Mouse (Mus musculus) right cerebral cortex, postnatal 36 days (tissue): ENCODE data around the gene Gm26657.

Experiments used
- DNase-seq, 2 experiments: peaks; one replicate each; pipeline ENCODE4 v3.0.0; 2022; ENCODE audit warnings: low spot score in 2 of 2, mixed read lengths in 1 of 2

Gene Gm26657

DNA sequence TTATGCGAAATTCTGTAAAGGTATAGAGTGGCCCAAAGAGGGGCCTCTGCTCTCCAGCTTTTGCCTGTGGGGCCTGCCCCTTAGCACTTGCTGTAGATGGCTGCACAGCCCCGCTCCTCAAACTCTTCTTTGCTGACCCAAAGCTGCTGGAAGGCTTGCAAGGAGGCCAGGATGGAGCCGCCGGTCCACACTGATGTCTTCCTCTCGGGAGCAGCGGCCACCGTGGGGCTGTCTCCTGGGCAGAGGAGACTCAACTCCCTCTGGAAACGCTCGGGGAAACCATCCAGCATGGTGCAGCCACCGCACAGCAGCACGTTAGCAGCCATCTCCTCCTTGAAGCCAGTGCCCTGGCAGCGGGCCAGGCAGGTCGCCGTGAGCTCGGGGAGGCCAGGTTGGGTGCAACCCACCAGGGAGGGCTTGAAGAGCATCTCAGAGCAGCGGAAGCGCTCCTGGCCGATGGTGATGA lies at the start of gene Gm26657:
Gm26657 (plus strand) TSS at position 51 of the 466 bp plus-strand sequence.
- DNase-seq = no peak

GRCm38 (mm10) chr4:56696401-56696800 lies 43.5 kb upstream of the Gm26657 start:
- DNase-seq = no peak

GRCm38 (mm10) chr4:56698671-56699070 lies 41.2 kb upstream of the Gm26657 start:
- DNase-seq = no peak

DNA sequence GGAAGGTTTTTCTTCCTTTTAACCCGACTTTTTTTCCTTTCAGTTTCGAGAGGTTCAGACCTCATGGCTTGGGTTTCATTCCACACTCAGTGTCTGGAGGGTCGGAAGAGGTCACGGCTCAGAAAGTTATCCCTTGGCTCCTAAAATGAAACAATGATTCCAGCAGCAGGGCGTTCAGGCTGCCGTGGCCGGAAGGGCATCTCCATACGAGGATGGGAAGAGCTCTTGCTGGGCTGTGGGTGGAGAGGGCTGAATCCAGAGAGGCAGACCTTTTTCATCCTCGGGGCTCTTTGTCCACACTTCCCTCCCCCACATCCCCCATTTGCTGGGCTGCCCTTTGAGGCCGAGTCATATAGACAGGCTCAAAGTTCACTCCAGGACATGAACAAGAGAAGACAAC lies 37.6 kb upstream of the Gm26657 start:
- no peak for DNase-seq

DNA sequence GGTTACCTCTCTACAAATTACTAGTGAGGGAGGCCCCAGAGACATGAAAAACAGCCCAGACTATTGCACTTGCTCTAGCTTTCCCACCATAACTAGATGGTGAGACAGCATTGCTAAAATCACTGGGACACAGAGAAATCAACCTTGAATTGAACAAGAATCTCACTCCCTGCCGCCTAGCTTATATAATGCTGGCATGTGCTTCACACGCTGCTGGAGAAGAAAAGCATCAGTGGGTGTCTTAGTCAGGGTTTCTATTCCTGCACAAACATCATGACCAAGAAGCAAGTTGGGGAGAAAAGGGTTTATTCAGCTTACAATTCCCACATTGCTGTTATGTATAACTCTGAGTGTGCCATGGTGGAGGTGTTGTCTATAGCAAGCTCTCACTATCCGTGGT lies 26.7 kb upstream of the Gm26657 start:
- peak; percentile 57 to 69 for DNase-seq

DNA sequence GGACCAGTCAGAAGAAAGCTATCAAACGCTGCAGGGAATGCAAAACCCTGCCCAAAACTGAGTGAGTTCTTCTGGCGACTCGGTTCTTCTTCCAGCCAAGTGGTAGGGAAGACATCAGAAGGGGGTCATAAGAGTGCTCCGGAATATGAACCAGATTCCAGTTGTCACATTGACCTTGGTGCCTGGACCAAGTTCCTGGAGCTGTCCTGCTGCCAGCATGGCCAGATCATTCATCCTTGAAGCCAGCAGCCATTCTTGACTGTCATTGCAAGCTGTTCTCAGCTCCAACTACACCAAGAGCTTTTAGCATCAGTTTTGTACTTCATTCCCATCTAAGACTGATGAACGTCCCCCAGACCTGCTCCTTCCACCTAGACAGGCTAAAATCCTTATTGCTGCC lies 23.1 kb upstream of the Gm26657 start:
- DNase-seq = no peak

DNA sequence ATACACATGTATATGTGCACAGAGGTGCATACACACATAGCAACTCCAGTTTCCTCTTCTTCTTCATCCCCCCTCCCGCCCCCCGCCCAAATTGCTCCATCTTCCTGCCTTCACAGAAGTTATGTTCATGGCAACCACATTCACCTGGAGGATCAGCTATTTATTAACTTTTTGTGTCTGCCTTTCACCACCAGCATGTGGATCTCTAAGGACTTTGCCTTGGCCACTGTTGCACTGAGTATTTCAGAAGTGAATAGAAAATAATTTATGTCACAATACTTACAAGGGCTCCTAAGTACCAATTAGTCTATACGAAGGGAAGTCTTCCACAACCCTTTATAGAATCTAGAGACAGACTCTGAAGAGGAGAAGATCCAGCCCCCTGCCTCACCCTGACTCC lies 21.9 kb upstream of the Gm26657 start:
- no peak for DNase-seq

- DNase-seq = no peak
Measured at GRCm38 (mm10) chr4:56718573-56719442, 21.1 kb upstream of the Gm26657 start.

DNA sequence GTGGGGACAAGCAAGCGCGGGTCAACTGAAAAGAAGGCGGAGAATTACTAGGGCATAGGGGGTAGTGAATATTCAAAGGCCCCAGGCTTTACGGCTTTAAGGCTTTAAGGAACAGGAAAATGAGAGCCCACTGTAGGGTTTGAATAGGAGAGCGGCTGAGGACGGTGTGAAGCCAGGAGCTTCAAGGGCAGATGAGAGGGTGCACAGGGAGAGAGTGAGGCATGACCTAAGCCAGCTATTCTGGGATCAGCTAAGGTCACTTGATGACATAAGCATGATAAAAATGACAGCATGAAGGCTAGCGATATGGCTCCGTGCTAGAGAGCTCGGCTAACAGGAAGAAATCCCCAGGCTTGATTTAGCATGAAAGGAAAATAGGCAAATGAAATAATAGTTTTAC lies 20.4 kb upstream of the Gm26657 start:
- DNase-seq = no peak

- no peak for DNase-seq
Measured at GRCm38 (mm10) chr4:56720403-56720802, 19.5 kb upstream of the Gm26657 start.

DNA sequence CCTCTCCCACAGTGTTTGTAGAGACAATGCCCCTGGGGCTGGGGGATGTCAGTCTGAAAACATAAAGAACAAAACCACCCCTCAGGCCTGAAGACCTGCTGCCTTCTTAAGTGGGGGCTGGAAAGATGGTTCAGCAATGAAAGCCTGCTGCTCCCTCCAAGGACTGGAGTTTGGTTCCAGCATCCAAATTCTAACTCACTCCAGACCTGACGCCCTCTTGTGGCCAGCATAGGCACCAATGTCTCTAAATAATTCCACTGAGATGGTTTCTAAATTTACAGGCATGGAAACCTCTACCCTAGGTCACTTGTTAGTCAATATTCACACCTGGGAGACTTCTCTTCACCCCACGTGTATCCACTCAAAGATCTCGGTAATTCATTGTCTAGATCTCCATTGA lies 18.4 kb upstream of the Gm26657 start:
- no peak for DNase-seq

GRCm38 (mm10) chr4:56722346-56722745 lies 17.5 kb upstream of the Gm26657 start:
- DNase-seq = no peak

DNA sequence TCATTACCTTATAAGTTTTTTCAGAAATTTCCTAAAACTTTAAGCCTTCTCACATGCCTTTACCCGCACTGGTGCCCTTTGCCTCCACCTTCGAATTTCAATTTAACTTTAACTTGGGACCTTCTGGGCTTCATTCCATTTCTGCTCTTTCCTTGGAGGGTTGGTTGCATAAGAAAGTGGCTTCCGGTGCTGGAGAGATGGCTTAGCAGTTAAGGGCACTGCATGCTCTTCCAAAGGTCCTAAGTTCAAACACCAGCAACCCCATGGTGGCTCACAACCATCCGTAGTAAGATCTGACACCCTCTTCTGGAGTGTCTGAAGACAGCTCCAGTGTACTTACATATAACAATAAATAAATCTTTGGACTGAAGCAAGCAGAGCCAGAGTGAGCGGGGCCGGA lies 16.6 kb upstream of the Gm26657 start:
- DNase-seq = no peak

DNA sequence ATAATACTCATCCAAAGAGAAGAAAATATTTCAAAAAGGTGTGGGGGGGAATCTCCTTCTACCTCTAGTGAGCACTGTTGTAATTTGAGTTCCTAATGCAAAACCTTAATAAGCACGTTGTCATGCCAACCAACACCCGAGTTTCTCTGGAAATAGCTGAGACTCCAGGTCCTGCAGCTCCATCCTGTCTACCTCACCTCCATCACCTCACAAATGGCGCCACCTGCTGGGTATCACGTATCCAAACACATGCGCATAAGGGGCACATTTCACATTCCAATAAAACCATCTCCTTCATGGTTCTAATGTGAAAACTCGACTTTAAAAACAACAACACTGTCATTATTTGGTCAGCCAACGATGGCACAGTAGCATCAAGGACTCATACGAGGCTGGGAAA lies 14.0 kb upstream of the Gm26657 start:
- DNase-seq = no peak

DNA sequence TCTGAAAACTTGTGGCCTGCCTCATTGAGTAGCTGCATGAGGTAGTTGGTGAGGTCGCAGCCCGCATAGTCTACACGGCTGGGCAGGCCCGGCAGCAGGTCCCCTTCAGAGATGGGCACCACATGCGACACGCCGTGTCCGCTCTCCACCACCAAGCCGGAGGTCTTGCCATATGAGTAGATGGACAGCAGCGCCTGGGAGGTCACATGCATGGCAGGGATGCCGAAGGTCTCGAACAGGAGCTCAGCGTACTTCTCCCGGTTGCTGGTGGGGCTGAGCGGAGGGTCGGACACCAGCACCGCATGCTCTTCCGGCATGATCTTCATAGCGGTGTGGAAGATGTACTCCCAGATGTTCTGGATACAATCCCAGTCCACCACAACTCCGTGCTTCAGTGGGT lies 741 bp downstream of the Gm26657 start:
- no peak for DNase-seq

GRCm38 (mm10) chr4:56741041-56741493 lies 1.2 kb downstream of the Gm26657 start, which contains the start of gene Actl7b:
Gene Actl7b, minus strand, starts transcription at chr4:56741443.
- DNase-seq = no peak

GRCm38 (mm10) chr4:56742698-56743097 lies 2.8 kb downstream of the Gm26657 start:
- DNase-seq = no peak

DNA sequence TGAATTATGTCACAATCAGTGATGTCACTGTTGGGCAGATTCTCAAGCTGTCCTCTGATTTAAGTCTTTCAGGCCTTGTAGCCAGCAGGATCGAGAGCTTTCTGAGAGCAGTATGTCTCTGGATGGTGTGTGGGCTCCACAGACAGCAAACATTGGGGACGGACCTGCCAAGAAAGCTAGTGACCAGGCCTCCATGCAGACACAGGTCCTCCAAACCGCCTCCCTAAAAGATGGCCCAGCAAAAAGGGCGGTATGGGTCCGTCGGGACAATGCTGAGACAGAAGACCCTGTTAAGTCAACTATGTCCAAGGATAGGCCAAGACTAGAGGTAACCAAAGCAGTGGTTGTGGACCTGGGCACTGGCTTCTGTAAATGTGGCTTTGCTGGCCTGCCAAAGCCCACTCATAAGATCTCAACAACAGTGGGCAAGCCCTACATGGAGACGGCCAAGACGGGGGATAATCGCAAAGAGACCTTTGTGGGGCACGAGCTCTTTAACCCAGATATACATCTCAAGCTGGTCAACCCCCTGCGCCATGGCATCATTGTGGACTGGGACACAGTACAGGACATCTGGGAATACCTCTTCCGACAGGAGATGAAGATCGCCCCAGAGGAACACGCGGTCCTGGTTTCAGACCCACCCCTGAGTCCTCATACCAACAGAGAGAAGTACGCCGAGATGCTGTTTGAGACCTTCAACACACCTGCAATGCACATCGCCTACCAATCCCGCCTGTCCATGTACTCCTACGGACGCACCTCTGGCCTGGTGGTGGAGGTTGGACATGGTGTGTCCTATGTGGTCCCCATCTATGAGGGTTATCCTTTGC lies 3.7 kb downstream of the Gm26657 start, which contains the start of gene Actl7a:
Actl7a (plus strand) TSS at position 51 of the 833 bp plus-strand sequence.
- DNase-seq = no peak

DNA sequence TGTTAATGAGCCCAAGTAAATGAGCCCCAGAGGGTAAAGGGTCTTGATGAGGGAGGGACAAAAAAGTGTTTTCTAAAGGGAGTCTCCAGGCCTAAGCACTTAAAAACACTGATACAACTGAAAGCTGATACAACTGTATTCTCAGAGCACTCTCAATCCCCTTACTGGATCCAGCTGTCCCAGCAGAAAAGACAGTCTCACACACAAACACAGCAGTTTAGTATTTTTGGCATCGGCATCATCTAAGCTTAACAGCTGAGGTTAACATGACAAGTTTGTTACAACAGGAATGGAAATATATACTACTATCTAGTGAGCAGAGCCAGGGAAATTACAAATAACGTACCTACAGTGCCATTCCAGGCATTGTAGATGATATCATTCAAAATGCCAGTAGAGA lies 6.5 kb downstream of the Gm26657 start:
- DNase-seq = no peak

- no peak for DNase-seq
Measured at GRCm38 (mm10) chr4:56747456-56747855, 7.6 kb downstream of the Gm26657 start.

DNA sequence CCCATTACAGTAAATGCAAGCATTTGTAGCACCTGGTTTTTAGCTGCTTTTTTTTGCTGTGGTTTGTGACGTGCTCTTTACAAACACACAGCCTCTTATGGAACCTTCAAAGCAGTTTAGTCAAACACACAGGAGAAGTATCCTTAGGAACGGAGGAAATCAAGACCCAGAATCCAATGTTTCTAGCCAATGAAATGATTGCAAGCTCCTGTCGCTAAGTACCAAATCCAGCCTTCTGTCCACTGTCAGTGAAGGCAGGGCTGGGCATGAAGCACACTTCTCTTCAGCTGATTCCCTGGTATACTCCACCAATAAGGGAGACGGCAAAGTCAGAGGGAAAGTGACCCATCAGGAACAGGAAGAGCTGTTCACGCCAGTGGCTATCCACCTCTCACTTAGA lies 16.2 kb downstream of the Gm26657 start:
- DNase-seq = no peak

GRCm38 (mm10) chr4:56756966-56757600 lies 17.2 kb downstream of the Gm26657 start:
- DNase-seq = no peak
